Mouse (Mus musculus) central nervous system, embryonic 11.5 days (tissue): ENCODE measurements around the gene Ccdc7a. TPM values are rescaled to one million over a fixed set of nuclear protein-coding genes. Genes with fewer than 3 reads are reported as not detected.

Experiments used
- polyA plus RNA-seq: library from polyadenylated mRNA; depleted of rRNA; stranded (reverse); fragments of >200 nt; gene quantifications from 2 replicates; pipeline ENCODE4 v1.2.3, GENCODE M21; 2012; rRNA removed

The Ccdc7a gene
- not detected in 2 replicates for polyA plus RNA-seq

DNA sequence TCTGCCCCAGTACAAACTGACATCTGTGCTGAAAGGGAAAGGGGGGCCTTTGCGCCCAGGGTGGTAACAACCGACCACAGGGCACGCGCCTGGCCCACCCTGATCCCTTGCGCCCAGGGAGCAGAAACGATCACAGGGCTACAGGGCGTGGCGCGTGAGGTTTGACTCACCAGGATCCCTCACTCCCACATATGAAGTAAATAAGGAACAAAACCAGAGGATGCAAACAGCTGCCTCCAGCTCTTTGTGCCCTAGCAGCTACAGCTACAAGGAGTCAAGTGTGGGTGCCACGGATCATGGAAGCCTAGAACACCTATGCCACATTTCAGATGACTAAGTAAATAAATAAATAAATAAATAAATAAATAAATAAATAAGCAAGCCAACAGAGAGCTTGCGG is at the start of gene Ccdc7a:
Ccdc7a (minus strand) TSS at position 101 of the 400 bp plus-strand sequence.

GRCm38 (mm10) chr8:129066834-129067233 is 1.5 kb upstream of the Ccdc7a start, which contains the start of gene Ccdc7b:
Gene Ccdc7b (plus strand): TSS chr8:129067134.

GRCm38 (mm10) chr8:128798594-128798993 is 266.7 kb downstream of the Ccdc7a start, which contains the start of gene Gm3952:
Gene Gm3952 (minus strand): TSS chr8:128798694.

DNA sequence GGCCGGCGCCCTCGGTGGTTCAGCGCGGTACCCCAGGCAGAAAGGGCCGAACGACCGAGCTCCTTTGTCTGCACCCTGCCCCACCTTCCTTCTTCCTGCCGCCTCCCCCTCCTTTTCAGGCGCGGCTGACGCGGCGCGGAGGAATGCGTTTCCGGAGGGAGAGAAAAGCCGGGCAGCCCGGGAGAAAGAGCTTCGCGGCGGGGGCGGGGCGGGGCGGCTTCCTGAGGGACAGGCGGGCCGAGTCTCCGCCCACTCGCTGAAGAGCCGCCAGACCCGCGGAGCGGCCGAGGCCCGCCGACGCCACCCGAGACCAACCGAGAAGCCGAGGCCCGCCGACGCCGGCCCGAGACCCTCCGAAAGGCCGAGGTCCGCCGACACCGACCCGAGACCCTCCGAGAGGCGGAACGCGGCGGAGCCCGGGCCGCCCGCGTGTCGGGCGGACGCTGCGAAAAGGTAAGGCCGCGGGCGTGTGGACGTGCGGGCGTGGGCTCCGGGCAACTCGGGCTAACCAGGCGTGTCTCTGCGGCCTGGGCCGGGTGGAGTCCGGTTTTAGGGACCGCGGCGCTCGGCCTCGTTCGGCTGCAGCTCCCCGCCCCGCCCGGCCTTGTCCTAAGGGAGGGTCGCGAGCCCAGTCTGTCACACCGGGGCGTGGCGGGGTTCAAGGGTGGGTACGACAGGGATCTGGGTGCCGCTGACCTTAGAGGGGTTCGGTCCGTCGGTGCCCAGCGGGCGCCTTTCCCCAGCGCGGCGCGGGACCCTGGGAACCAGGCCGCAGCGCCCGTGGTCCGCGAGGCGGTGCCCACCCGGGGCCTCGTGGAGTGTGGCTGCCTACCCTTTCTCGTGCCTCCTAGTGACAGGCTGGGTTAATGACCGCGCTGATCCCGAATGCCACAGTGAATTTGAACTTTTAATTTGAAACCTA is 379.5 kb downstream of the Ccdc7a start, which contains the start of gene Itgb1:
Itgb1 (plus strand) TSS at position 148 of the 922 bp plus-strand sequence.

Other genes with a start within 250 kb of the Ccdc7a start
- gene Ccdc7b, start 1.6 kb upstream of the Ccdc7a start, polyA plus RNA-seq = not detected in 2 replicates
- gene Gm10999, start 66.1 kb upstream of the Ccdc7a start, polyA plus RNA-seq = not detected in 2 replicates
- 11.9 and 18.2 TPM in 2 replicates for gene 2610044O15Rik8, start 168.9 kb upstream of the Ccdc7a start, polyA plus RNA-seq